Mouse (Mus musculus): ENCODE measurements around the gene Abhd16a.

Gene Abhd16a

GRCm38 (mm10) chr17:35088825-35089644 lies at the start of gene Abhd16a:
Gene Abhd16a (plus strand): TSS chr17:35089263.
- DNase-seq: peak; percentile 96 to 97

DNA sequence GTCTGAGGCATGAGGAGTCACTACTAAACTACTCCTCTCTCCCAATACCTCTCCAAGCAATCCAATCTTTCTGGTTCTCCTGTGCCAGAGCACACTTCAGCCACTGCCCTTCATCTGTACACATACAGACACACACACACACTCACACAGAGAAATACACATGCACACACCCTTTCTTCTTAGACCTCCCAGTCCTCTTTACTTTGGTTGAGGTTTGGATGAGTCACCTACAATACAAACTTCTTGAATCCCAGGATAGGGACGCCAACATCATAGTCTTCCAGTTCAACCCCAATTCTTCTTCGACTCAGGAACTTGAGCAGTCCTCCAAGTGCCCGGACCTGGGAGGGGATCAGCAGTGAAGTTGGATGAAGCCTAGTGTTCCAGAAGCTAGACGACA lies 45.3 kb upstream of the Abhd16a start:
- no peak for DNase-seq

DNA sequence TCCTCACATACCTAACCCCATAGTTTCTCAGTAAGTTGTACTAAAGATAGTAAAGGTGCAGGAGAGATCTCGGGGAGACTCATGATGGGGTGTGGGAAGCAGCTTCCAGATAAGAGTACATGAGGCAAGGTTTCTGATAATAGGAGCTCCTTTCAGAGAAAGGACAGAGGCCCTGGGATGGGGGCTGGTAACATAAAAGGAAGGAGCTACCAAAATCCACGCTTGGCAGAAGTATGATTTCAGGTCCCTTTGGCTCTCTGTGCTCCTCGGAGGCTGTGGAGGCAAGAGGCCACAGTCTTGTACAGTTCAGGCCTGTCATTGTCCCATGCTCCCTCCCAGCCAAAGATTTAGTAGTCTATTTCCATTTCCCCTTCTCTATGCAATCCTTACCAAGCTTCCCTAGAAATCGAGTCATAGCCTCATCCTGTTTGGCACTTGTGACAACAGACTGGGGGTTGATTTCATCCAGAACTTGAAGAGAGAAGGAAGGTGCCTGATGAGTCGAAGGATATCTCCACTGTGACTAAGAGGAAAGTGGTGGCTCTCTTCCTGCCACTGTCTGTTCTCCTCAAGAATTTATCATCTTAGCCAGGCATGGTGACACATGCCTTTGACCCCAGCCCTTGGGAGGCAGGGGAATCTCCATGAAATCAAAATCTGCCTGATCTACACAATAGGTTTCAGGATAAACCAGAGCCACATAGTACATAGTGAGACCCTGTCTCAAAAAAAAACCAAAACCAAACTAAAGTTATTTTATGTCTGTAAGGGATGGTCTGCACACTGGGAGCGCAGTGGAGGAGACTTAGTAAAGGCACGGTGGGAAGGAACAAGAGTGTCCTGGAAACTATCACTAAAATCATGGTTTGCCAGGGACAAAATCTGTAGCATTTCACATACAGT lies 43.9 kb upstream of the Abhd16a start:
- DNase-seq: no peak

GRCm38 (mm10) chr17:35045807-35046680 lies 43.0 kb upstream of the Abhd16a start:
- DNase-seq: no peak

DNA sequence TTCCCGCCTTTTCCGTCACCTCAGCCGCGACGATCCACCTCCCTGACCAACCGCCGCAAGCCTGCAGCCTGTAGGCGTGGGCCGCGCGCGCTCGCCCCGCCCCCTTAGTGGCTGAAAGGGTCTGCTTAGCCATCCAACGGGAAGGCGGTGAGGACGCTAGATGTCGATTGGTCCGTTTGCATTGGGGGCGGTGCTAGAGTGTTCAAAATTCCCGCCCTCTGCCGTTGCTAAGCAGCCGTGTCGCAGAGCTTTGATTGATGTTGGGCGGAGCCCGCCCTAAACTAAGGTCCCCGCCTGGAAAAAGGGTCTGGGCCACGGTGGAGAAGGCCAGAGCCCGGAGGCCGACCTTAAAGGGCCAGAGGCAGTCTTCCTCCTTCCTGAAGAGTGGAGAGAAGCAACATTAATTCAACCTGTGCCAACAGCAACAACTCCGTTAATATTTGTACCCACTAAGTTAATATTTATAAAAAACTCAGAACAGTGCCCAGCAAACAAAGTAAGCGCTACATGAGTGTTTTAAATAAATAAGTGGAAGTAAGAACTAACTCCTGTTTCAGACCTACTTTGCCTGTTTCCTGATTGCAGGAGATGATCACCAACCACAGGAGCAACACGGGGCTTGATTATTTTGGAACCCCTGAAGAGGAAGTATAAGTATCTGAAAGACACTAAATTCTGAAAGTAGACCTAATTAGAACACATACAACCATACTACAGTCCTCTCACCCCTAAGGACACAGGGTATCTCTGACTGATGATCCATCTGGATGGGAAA lies 42.2 kb upstream of the Abhd16a start, which contains the start of gene Msh5:
TSS of gene Msh5 (minus strand) at position 65 of the 775 bp plus-strand sequence.
- peak; percentile 99 for DNase-seq

GRCm38 (mm10) chr17:35047688-35048087 lies 41.4 kb upstream of the Abhd16a start:
- DNase-seq: no peak

DNA sequence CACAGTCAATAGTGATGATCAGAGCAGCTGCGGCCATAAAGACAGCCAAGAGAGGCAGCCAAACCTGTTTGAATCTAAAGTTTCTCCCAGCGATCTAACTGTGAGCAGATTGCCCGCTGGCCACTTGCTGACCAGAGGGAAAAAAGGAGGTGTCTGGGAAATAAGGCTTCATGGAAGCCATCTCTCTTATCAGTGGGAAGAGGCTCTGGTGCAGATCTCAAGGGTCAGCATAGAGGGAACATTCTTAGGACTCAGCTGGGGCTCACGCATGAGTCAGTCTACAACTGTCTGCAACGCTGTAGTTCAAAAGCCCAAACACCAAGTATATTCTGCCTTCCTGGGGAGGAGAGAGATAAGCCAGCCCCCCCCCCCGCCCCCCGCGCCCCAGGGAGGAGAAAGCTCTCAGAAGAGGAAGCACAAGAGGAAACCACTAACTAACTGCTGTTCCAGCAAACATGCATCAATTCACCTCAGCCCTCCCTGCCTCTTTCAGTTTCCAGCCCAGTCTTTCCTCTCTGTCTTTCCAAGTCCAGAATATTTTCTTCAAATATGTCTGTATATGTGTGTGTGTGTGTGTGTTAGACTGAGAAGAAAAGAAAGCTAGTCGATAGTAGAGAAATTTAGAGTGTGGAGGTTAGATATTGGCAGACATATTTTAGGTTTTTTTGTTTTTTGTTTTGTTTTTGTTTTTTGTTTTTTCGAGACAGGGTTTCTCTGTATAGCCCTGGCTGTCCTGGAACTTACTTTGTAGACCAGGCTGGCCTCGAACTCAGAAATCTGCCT lies 40.7 kb upstream of the Abhd16a start:
- DNase-seq: no peak

DNA sequence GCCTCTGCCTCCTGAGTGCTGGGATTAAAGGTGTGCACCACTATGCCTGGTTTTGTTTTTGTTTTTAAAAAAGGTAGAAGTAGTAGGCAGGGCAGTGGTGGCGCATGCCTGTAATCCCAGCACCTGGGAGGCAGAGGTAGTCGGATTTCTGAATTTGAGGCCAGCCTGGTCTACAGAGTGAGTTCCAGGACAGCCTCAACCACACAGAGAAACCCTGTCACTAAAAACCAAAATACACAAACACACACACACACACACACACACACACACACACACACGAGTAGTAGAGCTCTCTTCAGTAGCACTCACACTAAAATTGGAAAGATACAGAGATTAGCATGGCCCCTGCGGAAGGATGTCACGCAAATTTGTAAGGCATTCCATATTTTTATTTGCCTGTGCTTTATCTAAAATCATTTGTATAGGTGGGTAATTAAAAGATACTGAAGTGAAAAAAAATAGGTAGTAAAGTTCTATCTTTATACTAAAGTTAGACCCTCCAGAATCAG lies 40.1 kb upstream of the Abhd16a start:
- DNase-seq: no peak

DNA sequence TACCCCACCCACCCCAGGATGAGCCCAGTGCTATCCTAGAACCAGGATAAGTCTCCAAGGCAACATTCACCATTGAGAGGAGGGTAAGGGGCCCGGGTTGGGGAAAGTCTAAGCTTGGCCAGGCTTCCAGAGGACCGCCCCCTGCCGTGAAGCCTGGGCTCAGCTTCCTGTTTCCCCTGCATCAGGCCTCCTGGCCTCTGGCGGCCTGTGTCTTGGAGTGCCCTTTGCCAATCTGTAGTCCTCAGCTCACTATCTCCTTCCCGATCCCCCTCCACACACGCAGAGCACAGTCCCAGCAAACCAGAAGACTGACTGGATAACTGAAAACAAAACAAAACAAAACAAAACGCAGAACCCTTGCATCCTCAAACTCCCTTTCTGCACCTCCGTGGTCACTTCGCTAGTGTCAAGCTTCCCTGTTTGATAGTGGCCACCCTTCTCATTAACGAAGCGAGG lies 39.5 kb upstream of the Abhd16a start, which contains the start of gene Clic1:
TSS of gene Clic1 (plus strand) at position 406 of the 456 bp plus-strand sequence.
- peak; percentile 82 to 85 for DNase-seq

- DNase-seq: peak; percentile 89
Observed at GRCm38 (mm10) chr17:35050126-35050750, 38.8 kb upstream of the Abhd16a start.

DNA sequence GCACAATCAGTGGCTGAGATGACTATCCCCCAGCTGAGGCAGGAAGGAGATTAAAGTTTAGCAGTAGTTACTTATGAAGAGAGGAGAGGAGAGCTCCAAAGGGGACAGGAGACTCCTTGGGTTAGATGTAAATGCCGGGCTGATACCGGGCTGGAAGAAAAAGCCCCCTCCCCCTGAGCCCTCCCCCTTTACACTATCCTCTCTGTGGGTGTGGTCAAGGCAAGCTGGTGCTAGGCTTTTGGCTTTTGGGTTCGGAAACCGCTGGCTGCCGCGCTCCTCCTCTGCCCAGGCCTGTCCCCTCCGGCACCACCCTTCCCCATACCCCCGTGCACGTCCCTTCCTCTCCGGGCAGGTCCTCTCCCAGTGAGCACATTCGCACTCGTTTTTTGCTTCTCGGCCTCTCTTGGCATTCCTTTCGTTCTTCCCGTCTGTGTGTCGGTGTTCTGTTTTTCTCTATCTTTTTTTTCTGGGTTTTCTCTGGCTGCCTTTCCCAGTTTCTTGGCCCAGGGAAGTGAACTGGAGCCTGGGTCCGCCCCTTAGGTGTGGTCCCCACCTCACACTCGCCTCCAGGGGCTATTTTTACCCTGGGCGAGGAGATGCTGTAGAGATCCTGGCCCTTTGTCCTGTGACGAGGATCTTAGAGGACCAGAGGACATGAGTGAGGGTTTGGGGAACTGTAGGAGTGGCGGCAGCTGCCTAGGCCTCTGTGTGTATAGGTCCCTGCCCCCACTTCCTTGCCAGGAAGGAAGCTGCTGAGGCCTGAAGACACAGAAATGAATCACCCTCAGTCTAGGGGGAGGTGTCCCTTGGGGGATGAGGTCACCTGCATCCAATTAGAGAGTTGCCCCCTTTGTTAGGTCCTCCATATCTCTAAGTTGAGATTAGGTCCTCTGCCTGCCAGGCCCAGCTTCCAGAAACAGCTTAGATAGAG lies 37.6 kb upstream of the Abhd16a start:
- DNase-seq: peak; percentile 84 to 90

DNA sequence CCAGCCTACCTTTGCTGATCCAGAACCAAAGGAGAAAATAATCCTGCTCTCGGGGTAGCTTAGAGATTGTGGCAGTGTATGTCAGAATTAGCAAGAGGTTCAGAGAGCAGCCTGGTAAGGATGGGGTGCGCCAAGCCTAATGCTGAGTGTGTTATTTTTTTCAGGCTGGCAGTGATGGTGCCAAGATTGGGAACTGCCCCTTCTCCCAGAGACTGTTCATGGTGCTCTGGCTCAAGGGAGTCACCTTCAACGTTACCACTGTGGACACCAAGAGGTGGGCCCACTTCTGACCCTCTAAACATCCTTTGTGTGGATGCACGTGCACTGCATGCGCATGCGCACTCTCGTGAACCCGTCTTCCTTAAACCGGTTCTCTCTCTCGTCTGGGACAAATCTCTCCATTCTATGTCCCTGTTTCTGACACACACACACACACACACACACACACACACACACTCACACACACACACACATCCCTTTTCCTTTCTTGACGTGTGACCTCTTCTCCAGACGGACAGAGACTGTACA lies 36.7 kb upstream of the Abhd16a start:
- peak in 1 of 2 experiments; percentile 17 for DNase-seq

GRCm38 (mm10) chr17:35055691-35056495 lies 33.2 kb upstream of the Abhd16a start:
- no peak for DNase-seq

DNA sequence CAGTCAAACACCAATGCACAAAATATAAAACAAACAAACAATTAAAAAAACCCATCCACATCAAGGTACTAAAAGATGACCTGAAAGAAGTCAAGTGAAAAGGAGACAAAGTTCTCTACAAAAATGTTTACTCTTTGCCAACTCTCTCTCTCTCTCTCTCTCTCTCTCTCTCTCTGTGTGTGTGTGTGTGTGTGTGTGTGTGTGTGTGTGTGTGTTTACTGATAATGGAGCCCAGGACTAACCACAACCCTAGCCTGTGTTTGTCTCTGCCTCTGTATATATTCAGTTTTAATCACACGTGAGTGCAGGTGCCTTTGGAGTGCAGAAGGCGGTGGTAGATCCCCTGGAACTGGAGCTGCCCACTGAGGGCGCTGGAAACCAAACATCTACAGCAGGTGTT lies 32.0 kb upstream of the Abhd16a start:
- no peak for DNase-seq

DNA sequence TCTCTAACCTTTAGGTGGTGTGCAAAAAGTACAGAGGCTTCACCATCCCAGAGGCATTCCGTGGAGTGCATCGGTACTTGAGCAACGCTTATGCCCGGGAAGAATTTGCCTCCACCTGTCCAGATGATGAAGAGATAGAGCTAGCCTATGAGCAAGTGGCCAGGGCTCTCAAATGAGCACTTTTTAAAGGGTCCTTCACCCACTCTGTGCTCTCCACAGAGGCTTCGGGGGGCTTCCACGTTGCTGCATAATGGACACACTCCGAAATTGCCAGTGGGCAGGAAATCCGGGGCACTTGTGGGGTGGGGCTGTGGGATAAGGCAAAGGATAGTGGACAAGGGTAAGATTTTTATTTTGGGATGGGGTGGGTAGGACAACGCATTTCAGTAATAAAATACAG lies 30.7 kb upstream of the Abhd16a start:
- DNase-seq: no peak

GRCm38 (mm10) chr17:35058911-35059892 lies 29.9 kb upstream of the Abhd16a start, which contains the start of gene Ddah2:
Gene Ddah2 (plus strand): TSS chr17:35059035.
- DNase-seq: peak; percentile 94 to 95
